8 mouse cellular contexts compared by ENCODE assay signal in the genomic region with DNA sequence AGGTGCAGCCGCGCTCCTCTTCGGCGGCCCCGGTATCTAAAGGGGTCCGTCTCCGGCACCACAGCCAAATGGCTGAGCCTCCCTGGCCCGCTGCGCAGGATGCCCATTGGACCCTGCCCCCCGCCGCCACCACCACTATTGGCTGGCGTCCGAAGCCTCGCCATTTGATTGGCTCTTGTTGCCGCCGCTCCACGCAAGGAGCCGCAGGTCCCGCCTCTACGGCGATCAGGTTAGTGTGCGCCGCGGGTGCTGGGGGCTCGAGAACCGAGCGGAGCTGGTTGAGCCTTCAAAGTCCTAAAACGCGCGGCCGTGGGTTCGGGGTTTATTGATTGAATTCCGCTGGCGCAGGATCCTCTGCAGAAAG. TPM values are rescaled to one million over a fixed set of nuclear protein-coding genes. Genes with fewer than 3 reads are reported as not detected.
DNase-seq lines count a peak whose midpoint lies in the region; ATAC-seq lines count a peak whose summit lies in the region.

Anp32a (plus strand) TSS at position 171 of the 364 bp plus-strand sequence.

- H3K4me1 ChIP-seq in hindbrain, embryonic 14.5 days (replicated peaks; ENCODE audit: control insufficient read depth, insufficient read depth, low read length): peaks cover 24% of the 10 kb centered on the region

- H3K27ac ChIP-seq in hindbrain, embryonic 14.5 days: peak within 1 kb of the TSS; percentile 99

- H3K4me2 ChIP-seq in hindbrain, embryonic 14.5 days (replicated peaks): peak within 1 kb of the TSS; percentile 83

- H3K9me3 ChIP-seq in hindbrain, embryonic 14.5 days (ENCODE audit: control insufficient read depth, low read length): no peaks in the 10 kb centered on the region

- peak within 1 kb of the TSS; percentile 97 for H3K9ac ChIP-seq in hindbrain, embryonic 14.5 days

- under 1% methylated on average over 32 of the region's 34 CpGs for WGBS in hindbrain, embryonic 14.5 days

- DNase-seq in R1 (ENCODE audit: low read depth, low spot score): peak; percentile 97
- DNase-seq in cerebellum, postnatal 25 days: peak; percentile 100
- peak; percentile 97 to 98 for DNase-seq in frontal cortex, postnatal 25 days (ENCODE audit: low spot score in 2 of 2)
- peak; percentile 96 for DNase-seq in hindbrain, embryonic 14.5 days (ENCODE audit: low spot score)
- peak; percentile 97 for DNase-seq in left cerebral cortex, adult 11 months (ENCODE audit: low spot score)
- peak; percentile 99 for DNase-seq in lung, postnatal 4 days
- peak; percentile 99 for DNase-seq in retina, postnatal 7 days (ENCODE audit: low read depth, low spot score)
- DNase-seq in urinary bladder, adult 2 months (ENCODE audit: low spot score): peak; percentile 98

- peak; percentile 92 for ATAC-seq in hindbrain, embryonic 14.5 days (ENCODE audit: low FRiP score)

- no peaks in the 10 kb centered on the region for H3K36me3 ChIP-seq in hindbrain, embryonic 14.5 days (replicated peaks; ENCODE audit: control insufficient read depth, insufficient read depth)

- no peaks in the 10 kb centered on the region for H3K27me3 ChIP-seq in hindbrain, embryonic 14.5 days (ENCODE audit: control insufficient read depth, insufficient read depth, low read length)

- H3K4me3 ChIP-seq in hindbrain, embryonic 14.5 days (replicated peaks; ENCODE audit: low read length): peak within 1 kb of the TSS; percentile 81

RNA-seq across cellular contexts. Expression of gene Anp32a, which starts in this region (rescaled TPM):
- polyA plus RNA-seq in hindbrain, embryonic 14.5 days (2014; fragmentation: Nextera tagmentation; extraction: Ambion mirVana): 73.0 and 85.4 TPM in 2 replicates
- 171 and 244 TPM in 2 replicates for polyA plus RNA-seq in urinary bladder, adult 2 months (2012; rRNA removed)

Comparison
In these comparisons a context has a peak if more than half of its experiments do, and no peak if none do; other contexts are left out.
1. Peak in every context shown above with its lines: DNase-seq, ATAC-seq, H3K4me3 ChIP-seq and H3K27ac ChIP-seq.